Mouse (Mus musculus): ENCODE measurements at regions not wholly inside any gene's neighbourhood (a gene's known extent, or its start where the extent isn't known, plus 50 kb on each side); places are given as distances from the start of the nearest gene placed in this dataset.

DNA sequence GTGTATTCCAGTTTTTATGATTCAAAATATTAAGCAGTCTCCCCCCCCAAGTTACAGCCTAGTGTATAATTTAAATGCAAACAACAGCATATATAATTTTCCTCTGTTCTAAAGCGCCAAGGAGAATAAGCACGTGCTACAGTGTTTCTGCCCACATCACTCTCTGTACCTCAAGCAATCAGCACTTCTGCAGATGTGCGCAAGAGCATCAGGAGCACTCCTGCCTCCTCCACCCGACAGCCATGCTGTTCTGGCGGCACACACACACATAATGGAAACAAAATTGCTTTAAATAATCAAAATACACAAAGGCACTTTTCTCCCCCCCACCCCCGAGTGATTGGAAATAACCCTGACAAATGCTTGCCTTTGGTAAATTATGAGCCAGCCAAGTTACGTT lies 78.5 kb upstream of the Adgrl2 start:
- TF ChIP-seq MAFK (IDR thresholded peaks at IDR 0.05; ENCODE audit: insufficient replicate concordance, low read length), result no peak
- TF ChIP-seq POLR2A (IDR thresholded peaks at IDR 0.05; ENCODE audit: low read depth, low read length), result no peak
- no peak for TF ChIP-seq HCFC1 (IDR thresholded peaks at IDR 0.05; ENCODE audit: low read depth, low read length)
- no peak for TF ChIP-seq EP300 (IDR thresholded peaks at IDR 0.05; ENCODE audit: low read length)
- no peak for TF ChIP-seq JUND (conservative IDR thresholded peaks at IDR 0.05; ENCODE audit: low read depth, low read length)
- TF ChIP-seq CTCF (conservative IDR thresholded peaks at IDR 0.05 in 1 of 2, IDR thresholded peaks at IDR 0.05 in 1 of 2; ENCODE audit: low read depth in 2 of 2, low read length in 2 of 2), result no peak
- TF ChIP-seq USF1 (IDR thresholded peaks at IDR 0.05; ENCODE audit: low read depth, low read length), result no peak
- no peak for TF ChIP-seq GABPA (IDR thresholded peaks at IDR 0.05; ENCODE audit: insufficient replicate concordance, low read depth, low read length)
- no peak for TF ChIP-seq TBP (conservative IDR thresholded peaks at IDR 0.05; ENCODE audit: low read depth, low read length)
